8 mouse cellular contexts compared by ENCODE assay signal in the genomic region with DNA sequence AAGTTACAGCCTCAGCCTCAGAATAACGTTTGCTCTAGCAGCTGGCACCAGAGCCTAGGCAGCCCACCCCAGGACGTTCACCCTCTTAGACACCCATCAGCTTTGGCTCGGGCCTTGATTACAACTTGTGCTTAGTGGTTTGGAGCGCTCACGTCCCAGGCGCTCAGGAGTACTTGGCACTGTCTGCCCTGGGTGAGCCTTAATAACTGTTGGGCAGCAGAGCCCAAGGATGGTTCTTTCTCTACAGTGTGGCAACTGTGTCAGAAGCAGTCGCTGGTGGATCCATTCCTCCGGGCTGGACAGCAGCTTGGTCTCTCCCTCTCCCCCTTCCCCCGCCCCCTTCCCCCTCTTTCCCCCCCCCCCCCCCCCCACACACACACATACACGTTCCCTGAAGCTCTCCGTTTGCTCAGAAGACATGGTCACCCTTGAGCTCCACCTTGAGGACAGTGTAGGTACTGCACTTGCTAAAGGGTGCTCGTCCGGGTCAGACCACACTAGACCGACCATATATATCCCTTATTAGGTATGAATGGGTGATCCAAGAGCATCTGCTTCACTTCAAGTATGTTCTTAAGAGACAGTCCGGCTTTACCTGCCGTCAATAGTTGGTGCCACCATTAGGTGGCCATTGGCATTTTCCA. TPM values are rescaled to one million over a fixed set of nuclear protein-coding genes. Genes with fewer than 3 reads are reported as not detected.
A peak's percentile ranks its signal among the peaks of the same experiment; 100 is the strongest.
DNase-seq lines count a peak whose midpoint lies in the region; ATAC-seq and TF ChIP-seq lines count a peak whose summit lies in the region.
"Had no signal": no experiment of that assay in that cellular context is flagged by ENCODE, and none has a peak within 500 bp of the region (broad histone marks: within the 10 kb centered on the region; RNA-seq: fewer than 3 reads in every experiment).

No protein-coding gene starts in this region.

- no peaks in the 10 kb centered on the region for H3K27me3 ChIP-seq in forebrain, embryonic 11.5 days (ENCODE audit: control insufficient read depth, insufficient read depth, low read length)
- H3K27me3 ChIP-seq in small intestine, adult 2 months (ENCODE audit: control insufficient read depth, insufficient read depth, low read length), result no peaks in the 10 kb centered on the region
- H3K27me3 ChIP-seq: lung, embryonic 15.5 days had no signal

- H3K4me1 ChIP-seq in forebrain, embryonic 11.5 days (replicated peaks; ENCODE audit: control insufficient read depth, insufficient read depth, low read length), result no peaks in the 10 kb centered on the region
- H3K4me1 ChIP-seq in small intestine, adult 2 months (ENCODE audit: control insufficient read depth, insufficient read depth, insufficient read length, low read length), result no peaks in the 10 kb centered on the region; the same call in 1 of the 2 replicates
- H3K4me1 ChIP-seq: lung, embryonic 15.5 days had no signal

- H3K4me3 ChIP-seq in forebrain, embryonic 11.5 days (ENCODE audit: low read depth, low read length), result no peak overlapping the region
- H3K4me3 ChIP-seq in small intestine, adult 2 months (ENCODE audit: low read depth, low read length), result no peak overlapping the region
- H3K4me3 ChIP-seq: lung, embryonic 15.5 days had no signal

- H3K27ac ChIP-seq in forebrain, embryonic 11.5 days (ENCODE audit: low read depth, low read length), result no peak overlapping the region
- no peak overlapping the region for H3K27ac ChIP-seq in small intestine, adult 2 months (ENCODE audit: insufficient read depth, low read depth, low read length)
- H3K27ac ChIP-seq: lung, embryonic 15.5 days had no signal

- H3K9ac ChIP-seq in forebrain, embryonic 11.5 days (ENCODE audit: low read length), result no peak overlapping the region
- H3K9ac ChIP-seq: lung, embryonic 15.5 days had no signal

- no peak overlapping the region for H3K4me2 ChIP-seq in forebrain, embryonic 11.5 days (ENCODE audit: low read depth, low read length, severe bottlenecking)
- H3K4me2 ChIP-seq: lung, embryonic 15.5 days had no signal

- no peak for TF ChIP-seq POLR2A in small intestine, adult 2 months (IDR thresholded peaks at IDR 0.05; ENCODE audit: low read depth, low read length)

- no peaks in the 10 kb centered on the region for H3K36me3 ChIP-seq in forebrain, embryonic 11.5 days (ENCODE audit: control insufficient read depth, insufficient read depth, low read length)
- no peaks in the 10 kb centered on the region for H3K36me3 ChIP-seq in small intestine, adult 2 months (ENCODE audit: control insufficient read depth, insufficient read depth, low read length)
- H3K36me3 ChIP-seq: lung, embryonic 15.5 days had no signal

- DNase-seq in Muller cell, postnatal 12 days (ENCODE audit: inconsistent ontology term), result peak; percentile 55
- peak; percentile 63 for DNase-seq in c-Kit-negative CD71-positive TER-119-positive erythroid progenitor cells, embryonic 14.5 days (ENCODE audit: low read depth, low spot score)
- peak; percentile 82 for DNase-seq in forebrain, embryonic 11.5 days (ENCODE audit: low spot score)
- peak; percentile 85 for DNase-seq in heart, postnatal 4 days
- DNase-seq in layer of hippocampus, postnatal 14 days (ENCODE audit: low spot score in 2 of 2), result peak; percentile 50 to 60
- peak; percentile 65 to 84 for DNase-seq in lung, postnatal 4 days

- ATAC-seq in forebrain, embryonic 11.5 days (replicated peaks; ENCODE audit: low FRiP score), result 0 out of 2 replicates have a peak, but pooled peaks have one; percentile 36

- peak; percentile 67; the same call in 1 of the 2 replicates for TF ChIP-seq CTCF in small intestine, adult 2 months (IDR thresholded peaks at IDR 0.05; ENCODE audit: extremely low read depth, insufficient read length, insufficient replicate concordance, low read depth, low read length)

- H3K9me3 ChIP-seq in forebrain, embryonic 11.5 days (ENCODE audit: control insufficient read depth, low read length), result no peaks in the 10 kb centered on the region
- H3K9me3 ChIP-seq: lung, embryonic 15.5 days had no signal

- WGBS in forebrain, embryonic 11.5 days, result 28% methylated on average over 15 of the region's 16 CpGs
- WGBS in small intestine, adult 2 months, result 19% methylated on average over 14 of the region's 16 CpGs

RNA-seq across cellular contexts. Expression of gene Srgn, which starts 22.4 kb away (rescaled TPM):
- polyA plus RNA-seq in forebrain, embryonic 11.5 days (2014; fragmentation: Nextera tagmentation; extraction: Ambion mirVana), result 3.3 and 5.4 TPM in 2 replicates
- total RNA-seq in heart, postnatal 4 days (2021), result 10 to 100 TPM; 16.9 to 18.4 TPM
- total RNA-seq in layer of hippocampus, postnatal 14 days (2021), result 10 to 100 TPM; 10.0 to 11.9 TPM
- 6.5 and 8.2 TPM in 2 replicates for polyA plus RNA-seq in small intestine, adult 2 months (2012; rRNA removed)

RNA-seq across cellular contexts. Expression of gene Kif1bp, which starts 28.6 kb away (rescaled TPM):
- 50.5 and 57.9 TPM in 2 replicates for polyA plus RNA-seq in forebrain, embryonic 11.5 days (2014; fragmentation: Nextera tagmentation; extraction: Ambion mirVana)
- total RNA-seq in heart, postnatal 4 days (2021), result 10 to 100 TPM; 31.6 to 34.5 TPM
- 100 to 1,000 TPM; 184 to 187 TPM for total RNA-seq in layer of hippocampus, postnatal 14 days (2021)
- 21.0 and 21.2 TPM in 2 replicates for polyA plus RNA-seq in small intestine, adult 2 months (2012; rRNA removed)

RNA-seq across cellular contexts. Expression of gene Ddx21, which starts 52.4 kb away (rescaled TPM):
- 41.1 and 41.2 TPM in 2 replicates for polyA plus RNA-seq in forebrain, embryonic 11.5 days (2014; fragmentation: Nextera tagmentation; extraction: Ambion mirVana)
- 10 to 100 TPM; 43.8 to 46.1 TPM for total RNA-seq in heart, postnatal 4 days (2021)
- total RNA-seq in layer of hippocampus, postnatal 14 days (2021), result 10 to 100 TPM; 24.3 to 26.0 TPM
- polyA plus RNA-seq in small intestine, adult 2 months (2012; rRNA removed), result 1.9 and 2.3 TPM in 2 replicates

Comparison
In these comparisons a context has a peak if more than half of its experiments do, and no peak if none do; other contexts are left out.
1. RNA of gene Kif1bp, which starts 28.6 kb away (total RNA-seq): 184 to 187 TPM in layer of hippocampus, postnatal 14 days; 31.6 to 34.5 TPM in heart, postnatal 4 days; every median in the first group is over 4 times any median in the second.
2. Peak in every context shown above with its lines, with median percentiles within 50 percentile points of each other: DNase-seq.